Mouse (Mus musculus) midbrain, embryonic 12.5 days (tissue): ENCODE data around the gene 4933430I17Rik. TPM values are rescaled to one million over a fixed set of nuclear protein-coding genes. Genes with fewer than 3 reads are reported as not detected.

Experiments used
- ATAC-seq: fragments of 200-750 bp; cut with Nextera tagmentation; 2 replicates; pipeline ENCODE4 v1.8.0; 2017; ENCODE audit warnings: low read depth, moderate TSS enrichment, moderate library complexity; ENCODE audit not compliant: low FRiP score
- H3K27ac ChIP-seq: fragments of 300-500 bp; sonication (generic); replicated peaks from 2 replicates; pipeline ENCODE4 v1.5.1; 2016; ENCODE audit warnings: mild to moderate bottlenecking
- H3K27me3 ChIP-seq: fragments of 300-500 bp; sonication (generic); 2 replicates; pipeline ENCODE4 v1.6.1; 2016; ENCODE audit warnings: mild to moderate bottlenecking
- H3K36me3 ChIP-seq: fragments of 300-500 bp; sonication (generic); 2 replicates; pipeline ENCODE4 v1.6.1; 2016
- H3K4me1 ChIP-seq: fragments of 300-500 bp; sonication (generic); 2 replicates; pipeline ENCODE4 v1.6.1; 2016
- H3K4me2 ChIP-seq: fragments of 300-500 bp; sonication (generic); replicated peaks from 2 replicates; pipeline ENCODE4 v1.6.1; 2016; ENCODE audit warnings: mild to moderate bottlenecking, moderate library complexity
- H3K4me3 ChIP-seq: fragments of 300-500 bp; sonication (generic); 2 replicates; pipeline ENCODE4 v1.5.1; 2016; ENCODE audit warnings: mild to moderate bottlenecking
- H3K9ac ChIP-seq: fragments of 300-500 bp; sonication (generic); replicated peaks from 2 replicates; pipeline ENCODE4 v1.6.1; 2016; ENCODE audit warnings: mild to moderate bottlenecking, moderate library complexity
- H3K9me3 ChIP-seq: fragments of 300-500 bp; sonication (generic); 2 replicates; pipeline ENCODE4 v1.6.1; 2016; ENCODE audit warnings: mild to moderate bottlenecking
- WGBS: fragments of 180-500 bp; shearing (Covaris S2); methylation state at CpG from one replicate; pipeline ENCODE4 v1.1.7; 2016; 5-methylcytosine and 5-hydroxymethylcytosine counted together
- polyA plus RNA-seq: library from polyadenylated mRNA; unstranded; fragments of >200 nt; fragmentation: Nextera tagmentation; extraction: Ambion mirVana; gene quantifications from 2 replicates; pipeline ENCODE4 v1.2.1, GENCODE M21; 2016

4933430I17Rik gene
- polyA plus RNA-seq, 1 experiment from 2014 or later = 1.4 TPM

- 23% methylated on average over 4 of the region's 4 CpGs for WGBS
- Histone ChIP-seq H3K4me2 (no peak overlapping the region), H3K4me1 (peaks cover 6% of the 10 kb centered on the region; the same call in 1 of the 2 replicates), H3K36me3 (no peaks in the 10 kb centered on the region), H3K9ac (no peak overlapping the region), H3K27ac (no peak overlapping the region), H3K27me3 (no peaks in the 10 kb centered on the region), H3K9me3 (no peaks in the 10 kb centered on the region), H3K4me3 (no peak overlapping the region)
- peak; percentile 74 for ATAC-seq
Observed at GRCm38 (mm10) chr4:62560963-62561629, 35.9 kb downstream of the 4933430I17Rik start.

GRCm38 (mm10) chr4:62561630-62562001 lies 36.4 kb downstream of the 4933430I17Rik start:
- no peak overlapping the region for H3K4me3 ChIP-seq
- peak; percentile 28; the same call in 1 of the 2 replicates for ATAC-seq
- H3K27me3 ChIP-seq = no peaks in the 10 kb centered on the region
- H3K4me2 ChIP-seq = no peak overlapping the region
- H3K9ac ChIP-seq = no peak overlapping the region
- 53% methylated on average over 3 of the region's 3 CpGs for WGBS
- peaks cover 6% of the 10 kb centered on the region; the same call in 1 of the 2 replicates for H3K4me1 ChIP-seq
- no peaks in the 10 kb centered on the region for H3K36me3 ChIP-seq
- no peak overlapping the region for H3K27ac ChIP-seq
- H3K9me3 ChIP-seq = no peaks in the 10 kb centered on the region

GRCm38 (mm10) chr4:62562006-62562405 lies 36.8 kb downstream of the 4933430I17Rik start:
- peaks cover 6% of the 10 kb centered on the region; the same call in 1 of the 2 replicates for H3K4me1 ChIP-seq
- no peak overlapping the region for H3K4me2 ChIP-seq
- ATAC-seq = no peak
- H3K27ac ChIP-seq = no peak overlapping the region
- no peaks in the 10 kb centered on the region for H3K27me3 ChIP-seq
- H3K9me3 ChIP-seq = no peaks in the 10 kb centered on the region
- 79% methylated on average over 4 of the region's 4 CpGs for WGBS
- H3K4me3 ChIP-seq = no peak overlapping the region
- no peak overlapping the region for H3K9ac ChIP-seq
- no peaks in the 10 kb centered on the region for H3K36me3 ChIP-seq

- Histone ChIP-seq H3K9ac (no peak overlapping the region), H3K4me3 (no peak overlapping the region), H3K4me1 (peaks cover 3% of the 10 kb centered on the region; the same call in 1 of the 2 replicates), H3K9me3 (no peaks in the 10 kb centered on the region), H3K36me3 (no peaks in the 10 kb centered on the region), H3K4me2 (no peak overlapping the region), H3K27me3 (no peaks in the 10 kb centered on the region), H3K27ac (no peak overlapping the region)
- WGBS = 90% methylated on average over 4 of the region's 4 CpGs
- ATAC-seq = no peak
Observed at GRCm38 (mm10) chr4:62566530-62566929, 41.4 kb downstream of the 4933430I17Rik start.

GRCm38 (mm10) chr4:62567696-62568095 lies 42.5 kb downstream of the 4933430I17Rik start:
- Histone ChIP-seq H3K4me2 (no peak overlapping the region), H3K9me3 (no peaks in the 10 kb centered on the region), H3K27me3 (no peaks in the 10 kb centered on the region), H3K9ac (no peak overlapping the region), H3K27ac (no peak overlapping the region), H3K4me3 (no peak overlapping the region), H3K4me1 (no peaks in the 10 kb centered on the region), H3K36me3 (no peaks in the 10 kb centered on the region)
- no peak for ATAC-seq
- WGBS = 93% methylated on average over 6 of the region's 6 CpGs

- no peaks in the 10 kb centered on the region for H3K9me3 ChIP-seq
- no peak overlapping the region for H3K27ac ChIP-seq
- no peaks in the 10 kb centered on the region for H3K36me3 ChIP-seq
- H3K27me3 ChIP-seq = no peaks in the 10 kb centered on the region
- no peak overlapping the region for H3K9ac ChIP-seq
- H3K4me3 ChIP-seq = no peak overlapping the region
- no peak for ATAC-seq
- no peaks in the 10 kb centered on the region for H3K4me1 ChIP-seq
- H3K4me2 ChIP-seq = no peak overlapping the region
- 91% methylated on average over 1 of the region's 1 CpGs for WGBS
Observed at GRCm38 (mm10) chr4:62568359-62568758, 43.2 kb downstream of the 4933430I17Rik start.

GRCm38 (mm10) chr4:62569603-62570002 lies 44.4 kb downstream of the 4933430I17Rik start:
- no peaks in the 10 kb centered on the region for H3K9me3 ChIP-seq
- H3K36me3 ChIP-seq = no peaks in the 10 kb centered on the region
- ATAC-seq = no peak
- no peak overlapping the region for H3K4me2 ChIP-seq
- no peak overlapping the region for H3K4me3 ChIP-seq
- no peak overlapping the region for H3K27ac ChIP-seq
- no peak overlapping the region for H3K9ac ChIP-seq
- WGBS = 87% methylated on average over 5 of the region's 5 CpGs
- no peaks in the 10 kb centered on the region for H3K27me3 ChIP-seq
- H3K4me1 ChIP-seq = no peaks in the 10 kb centered on the region

GRCm38 (mm10) chr4:62570029-62570428 lies 44.9 kb downstream of the 4933430I17Rik start:
- Histone ChIP-seq H3K4me1 (no peaks in the 10 kb centered on the region), H3K36me3 (no peaks in the 10 kb centered on the region), H3K4me2 (no peak overlapping the region), H3K9ac (no peak overlapping the region), H3K9me3 (no peaks in the 10 kb centered on the region), H3K27ac (no peak overlapping the region), H3K4me3 (no peak overlapping the region), H3K27me3 (no peaks in the 10 kb centered on the region)
- no peak for ATAC-seq
- WGBS = 80% methylated on average over 5 of the region's 5 CpGs

- peak; percentile 80 for ATAC-seq
- peak overlapping the region; percentile 92 for H3K4me2 ChIP-seq
- H3K4me3 ChIP-seq = peak overlapping the region; percentile 54
- 24% methylated on average over 18 of the region's 18 CpGs for WGBS
- no peaks in the 10 kb centered on the region for H3K9me3 ChIP-seq
- peak overlapping the region; percentile 67 for H3K9ac ChIP-seq
- peaks cover 35% of the 10 kb centered on the region for H3K4me1 ChIP-seq
- peaks cover 18% of the 10 kb centered on the region for H3K27me3 ChIP-seq
- H3K27ac ChIP-seq = peak overlapping the region; percentile 79
- H3K36me3 ChIP-seq = no peaks in the 10 kb centered on the region
Observed at GRCm38 (mm10) chr4:62582365-62583264, 57.4 kb downstream of the 4933430I17Rik start.

- WGBS = under 1% methylated on average over 42 of the region's 42 CpGs
- Histone ChIP-seq H3K4me1 (peaks cover 35% of the 10 kb centered on the region), H3K4me3 (peak overlapping the region; percentile 54), H3K27ac (peak overlapping the region; percentile 79), H3K4me2 (peak overlapping the region; percentile 92), H3K27me3 (peaks cover 18% of the 10 kb centered on the region), H3K9ac (peak overlapping the region; percentile 67), H3K36me3 (no peaks in the 10 kb centered on the region), H3K9me3 (no peaks in the 10 kb centered on the region)
- peak; percentile 90 for ATAC-seq
Observed at GRCm38 (mm10) chr4:62583265-62584092, 58.3 kb downstream of the 4933430I17Rik start.

- WGBS = 87% methylated on average over 8 of the region's 8 CpGs
- no peak for ATAC-seq
- Histone ChIP-seq H3K36me3 (no peaks in the 10 kb centered on the region), H3K9ac (no peak overlapping the region), H3K27me3 (peaks cover 12% of the 10 kb centered on the region), H3K4me3 (no peak overlapping the region), H3K4me2 (no peak overlapping the region), H3K27ac (no peak overlapping the region), H3K4me1 (peaks cover 45% of the 10 kb centered on the region), H3K9me3 (no peaks in the 10 kb centered on the region)
Observed at GRCm38 (mm10) chr4:62587067-62587466, 61.9 kb downstream of the 4933430I17Rik start.
